Mouse (Mus musculus) c-Kit-positive CD71-positive TER-119-positive erythroid progenitor cells, embryonic 14.5 days (primary cell): Measurements from ENCODE around the gene Ell.

ENCODE experiments used
- DNase-seq: peaks from one replicate; pipeline ENCODE4 v3.0.0-alpha.2; 2013; ENCODE audit warnings: low spot score

The Ell gene

GRCm38 (mm10) chr8:70539077-70539813, at the start of gene Ell:
Gene Ell (plus strand): TSS chr8:70539457.
- peak; percentile 99 for DNase-seq

DNA sequence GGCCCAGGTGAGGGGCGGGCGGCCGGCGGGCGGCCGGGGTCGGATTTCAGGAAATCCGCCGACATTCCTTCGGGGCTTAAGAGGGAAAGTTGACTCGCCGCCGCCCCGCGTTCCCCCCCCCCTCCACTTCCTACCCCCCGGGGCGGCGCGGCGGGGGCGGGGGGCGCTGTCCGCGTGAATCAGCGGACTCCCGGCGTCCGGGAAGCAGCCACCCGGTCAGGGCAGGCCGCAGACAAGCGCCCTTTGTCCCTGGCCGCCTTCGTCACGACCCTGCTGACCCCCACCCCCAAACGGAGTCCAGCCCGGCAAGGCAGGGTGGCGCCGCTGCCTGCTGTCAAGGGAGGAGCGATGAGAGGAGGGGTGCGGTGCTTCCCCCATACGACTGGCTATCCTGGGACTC, 49.7 kb upstream of the Ell start:
- DNase-seq: no peak

GRCm38 (mm10) chr8:70490061-70490879, 49.0 kb upstream of the Ell start:
- DNase-seq: no peak

DNA sequence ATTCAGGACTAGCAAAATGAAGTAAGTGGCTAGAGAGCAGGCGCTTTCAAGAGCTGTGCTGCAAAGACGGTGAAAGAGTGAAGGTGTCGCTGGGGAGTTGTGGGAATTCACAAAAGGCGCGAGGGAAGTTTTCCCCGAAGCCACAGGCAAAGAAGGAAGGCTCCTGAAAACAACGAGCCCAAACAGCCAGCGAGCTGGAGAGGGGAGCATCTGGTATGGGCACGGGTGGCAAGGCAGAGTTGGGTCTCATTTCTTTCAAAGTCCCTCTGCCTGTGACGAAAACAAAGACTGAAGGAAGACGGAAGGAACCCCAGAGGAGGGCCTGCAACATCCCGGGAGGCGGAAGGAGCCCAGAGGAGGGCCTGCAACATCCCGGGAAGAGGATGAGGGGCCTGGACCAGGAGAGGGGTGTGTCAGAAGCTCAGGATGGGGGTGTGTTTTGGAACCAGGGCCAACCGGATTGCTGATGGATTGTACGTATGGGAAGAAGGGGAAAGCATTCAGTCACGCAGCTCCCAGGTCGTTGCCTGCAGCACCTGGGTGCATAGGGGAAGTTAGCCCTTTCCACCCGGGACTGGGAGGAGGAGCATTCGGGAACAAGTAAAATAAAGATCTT, 48.3 kb upstream of the Ell start:
- no peak for DNase-seq

- DNase-seq: no peak
Measured at GRCm38 (mm10) chr8:70492664-70493640, 46.3 kb upstream of the Ell start, which contains the start of gene Crlf1. Gene Crlf1 (plus strand): TSS chr8:70493158.

- no peak for DNase-seq
Measured at GRCm38 (mm10) chr8:70493692-70494415, 45.4 kb upstream of the Ell start.

GRCm38 (mm10) chr8:70494416-70494945, 44.8 kb upstream of the Ell start:
- DNase-seq: no peak

GRCm38 (mm10) chr8:70495001-70495770, 44.1 kb upstream of the Ell start:
- DNase-seq: no peak

DNA sequence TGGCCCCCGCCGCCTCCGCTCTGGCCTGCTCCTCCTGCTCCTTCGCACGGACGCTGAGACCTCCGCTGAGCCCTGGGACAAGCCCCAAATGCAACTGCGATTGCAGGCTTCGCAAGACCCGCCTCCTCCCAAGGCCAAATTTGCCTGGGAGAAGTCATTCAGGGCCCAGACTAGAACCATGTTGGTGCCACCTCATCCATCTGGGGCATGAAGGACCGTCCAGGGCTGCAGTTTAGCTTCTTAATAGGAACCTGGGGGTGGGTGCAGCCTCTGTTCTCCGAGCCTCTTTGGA, 43.5 kb upstream of the Ell start:
- DNase-seq: no peak

- DNase-seq: peak; percentile 73
Measured at GRCm38 (mm10) chr8:70500386-70501301, 38.6 kb upstream of the Ell start.

DNA sequence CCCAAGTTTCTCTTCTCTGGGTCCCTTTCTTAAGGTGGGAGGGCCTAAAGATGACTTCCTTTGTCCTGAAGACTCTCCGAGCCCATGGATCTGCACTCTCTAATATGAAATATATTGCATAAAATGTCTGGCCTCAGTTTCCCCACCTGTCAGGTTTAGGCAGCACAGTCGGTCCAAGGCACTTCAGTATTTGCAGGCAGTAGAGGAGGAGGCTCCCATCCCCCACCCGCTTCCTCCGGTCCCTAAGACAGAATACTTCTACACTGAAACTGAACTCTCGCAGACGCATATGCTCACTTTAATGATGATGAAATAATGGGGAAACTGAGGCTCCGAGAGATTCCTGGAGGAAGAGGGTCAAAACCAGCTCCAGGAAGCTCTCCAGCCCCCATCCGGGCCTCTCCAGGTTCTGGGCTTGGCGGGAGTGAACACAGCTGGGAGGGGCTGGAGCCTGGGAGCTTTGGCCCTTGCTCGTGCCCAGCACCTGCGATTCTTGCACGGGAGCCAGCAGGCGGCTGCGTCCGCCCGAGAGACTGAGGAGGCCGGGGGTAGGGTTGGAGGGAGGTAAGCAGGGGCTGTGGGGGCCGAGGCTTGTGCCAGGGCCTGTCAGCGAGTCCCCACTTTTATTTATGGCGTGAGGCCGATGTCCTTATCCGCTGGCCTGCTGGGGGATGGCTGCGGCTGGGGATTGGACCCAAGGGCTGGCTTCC, 37.3 kb upstream of the Ell start:
- no peak for DNase-seq

DNA sequence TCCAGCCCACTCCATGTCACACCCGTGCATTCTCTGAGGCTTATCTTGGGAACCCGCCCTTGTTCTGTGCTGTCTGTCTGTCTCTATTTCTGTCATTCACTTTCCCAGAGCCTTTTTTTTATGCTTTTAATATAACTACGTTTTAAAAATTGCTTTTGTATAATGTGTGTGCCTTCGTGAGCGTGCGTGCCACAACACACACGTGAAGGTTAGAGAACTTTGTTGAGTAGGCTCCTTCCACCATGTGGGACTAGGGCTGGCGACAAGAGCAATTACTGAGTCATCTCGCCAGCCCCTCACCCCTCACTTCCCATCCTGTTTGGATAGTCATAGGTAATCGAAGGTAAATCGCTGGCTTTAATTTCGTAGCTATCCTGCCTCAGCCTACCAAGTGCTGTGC, 36.7 kb upstream of the Ell start:
- no peak for DNase-seq

DNA sequence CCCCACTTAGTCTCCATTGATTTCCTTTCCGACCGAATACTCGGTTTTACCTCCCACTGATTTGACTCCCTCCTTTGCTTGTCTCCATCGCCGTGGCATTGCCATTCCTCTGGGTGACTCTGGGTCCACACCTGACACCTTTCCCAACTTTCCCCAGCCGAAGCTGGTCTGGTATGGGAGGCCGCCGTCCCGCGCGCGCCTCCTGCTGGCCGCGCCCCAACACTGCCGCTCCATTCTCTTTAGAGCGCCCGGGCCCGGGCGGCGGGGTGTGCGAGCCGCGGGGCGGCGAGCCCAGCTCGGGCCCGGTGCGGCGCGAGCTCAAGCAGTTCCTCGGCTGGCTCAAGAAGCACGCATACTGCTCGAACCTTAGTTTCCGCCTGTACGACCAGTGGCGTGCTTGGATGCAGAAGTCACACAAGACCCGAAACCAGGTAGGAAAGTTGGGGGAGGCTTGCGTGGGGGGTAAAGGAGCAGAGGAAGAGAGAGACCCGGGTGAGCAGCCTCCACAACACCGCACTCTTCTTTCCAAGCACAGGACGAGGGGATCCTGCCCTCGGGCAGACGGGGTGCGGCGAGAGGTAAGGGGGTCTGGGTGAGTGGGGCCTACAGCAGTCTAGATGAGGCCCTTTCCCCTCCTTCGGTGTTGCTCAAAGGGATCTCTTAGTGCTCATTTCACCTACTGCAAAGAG, 36.1 kb upstream of the Ell start:
- DNase-seq: peak; percentile 67

GRCm38 (mm10) chr8:70504291-70504716, 35.0 kb upstream of the Ell start:
- DNase-seq: no peak

- peak; percentile 86 for DNase-seq
Measured at GRCm38 (mm10) chr8:70504851-70505250, 34.4 kb upstream of the Ell start.

DNA sequence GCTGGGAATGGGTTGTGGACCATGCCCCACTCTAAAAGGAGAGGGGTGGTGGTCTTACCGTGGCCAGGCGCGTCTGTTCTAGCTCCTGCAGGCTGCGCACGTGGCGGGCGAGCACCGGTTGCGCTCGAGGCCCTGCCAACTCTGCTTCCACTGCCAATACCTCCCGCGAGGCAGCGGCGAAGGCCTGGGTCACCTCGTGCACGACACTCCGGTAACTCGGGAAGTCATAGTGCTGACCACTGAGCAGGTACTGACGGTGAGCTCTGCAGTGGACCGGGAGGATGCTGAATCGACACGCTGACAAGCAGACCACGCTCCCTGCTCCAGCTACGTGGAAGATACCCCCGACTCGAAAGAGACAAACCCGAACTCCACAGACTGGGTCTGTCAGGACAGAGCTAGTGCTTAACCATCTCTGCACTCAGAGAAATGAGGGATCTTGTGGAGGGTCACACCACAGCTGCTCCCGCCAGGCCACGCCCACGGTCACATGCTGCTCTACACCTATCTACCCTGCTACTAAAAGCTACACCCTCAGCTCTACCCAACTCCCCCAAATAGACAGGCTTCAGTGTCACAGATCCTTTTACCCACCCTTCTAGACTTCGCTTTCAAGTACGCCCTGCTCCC, 33.4 kb upstream of the Ell start:
- DNase-seq: no peak

GRCm38 (mm10) chr8:70506328-70507026, 32.8 kb upstream of the Ell start, which contains the start of gene Rex1bd:
Gene Rex1bd (minus strand): TSS chr8:70506752.
- peak; percentile 93 for DNase-seq
